Mouse (Mus musculus): ENCODE measurements at regions not wholly inside any gene's neighbourhood (a gene's known extent, or its start where the extent isn't known, plus 50 kb on each side); places are given as distances from the start of the nearest gene placed in this dataset.

DNA sequence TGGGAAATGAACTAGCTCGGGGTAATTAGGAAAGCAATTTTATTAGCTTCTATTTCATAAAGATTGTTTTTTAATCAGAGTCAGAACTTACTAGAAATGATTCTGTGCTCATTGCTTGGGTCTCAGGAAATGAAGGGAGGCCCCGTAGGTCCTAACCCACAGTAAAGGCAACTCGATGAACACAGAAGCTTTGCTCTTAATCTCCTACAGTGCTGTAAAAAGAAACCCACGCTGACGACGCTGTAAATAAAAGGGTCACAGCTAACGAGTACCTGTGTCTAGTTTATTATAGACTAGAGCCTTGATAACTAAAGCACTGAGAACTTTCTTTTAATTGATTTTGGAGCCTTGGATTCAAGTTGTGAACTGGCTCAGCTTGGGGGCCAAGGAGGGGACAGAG is 618.7 kb downstream of the Bcl11a start:
- H3K27me3 ChIP-seq (ENCODE audit: control insufficient read depth, insufficient read depth, low read length), result no peaks in the 10 kb centered on the region
- no peak overlapping the region for H3K27ac ChIP-seq (replicated peaks; ENCODE audit: insufficient read depth, low read depth, low read length)
- no peak for TF ChIP-seq POLR2A (IDR thresholded peaks at IDR 0.05; ENCODE audit: extremely low read depth, insufficient read depth, low read length)
- TF ChIP-seq CTCF (IDR thresholded peaks at IDR 0.05; ENCODE audit: low read depth, low read length), result no peak
- H3K4me3 ChIP-seq (ENCODE audit: insufficient read depth, low read depth, low read length), result no peak overlapping the region
- H3K9ac ChIP-seq (ENCODE audit: low read depth, low read length), result no peak overlapping the region
- H3K79me2 ChIP-seq (ENCODE audit: control insufficient read depth, insufficient read depth, low read length), result no peaks in the 10 kb centered on the region
- H3K36me3 ChIP-seq (ENCODE audit: control insufficient read depth, insufficient read depth, low read length), result no peaks in the 10 kb centered on the region
- H3K4me1 ChIP-seq (ENCODE audit: control insufficient read depth, insufficient read depth, low read length), result no peaks in the 10 kb centered on the region
- WGBS, result 62% methylated on average over 7 of the region's 7 CpGs
- no peak for DNase-seq (ENCODE audit: extremely low read depth, low read depth, low spot score)

DNA sequence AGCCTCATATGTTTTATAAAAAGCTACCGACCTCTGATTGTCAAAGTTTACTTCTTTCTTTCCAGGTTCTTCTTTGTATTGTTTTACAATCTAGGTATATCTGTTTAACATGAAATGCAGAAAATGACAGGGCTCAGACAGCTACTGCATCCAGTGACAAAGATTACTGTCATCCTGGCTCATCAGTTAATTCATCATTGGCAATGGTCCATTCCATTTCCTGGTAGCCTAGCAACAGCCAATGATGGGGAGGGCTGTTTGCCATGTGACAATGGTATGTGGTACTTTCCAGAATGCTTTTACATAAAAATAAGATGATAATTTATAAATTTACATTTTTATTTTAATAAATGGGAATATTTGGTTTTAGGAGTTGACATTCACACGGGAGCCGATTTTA is 630.9 kb downstream of the Bcl11a start:
- Histone ChIP-seq H3K79me2 (ENCODE audit: control insufficient read depth, insufficient read depth, low read length) (no peaks in the 10 kb centered on the region), H3K4me1 (ENCODE audit: control insufficient read depth, insufficient read depth, low read length) (no peaks in the 10 kb centered on the region), H3K9ac (ENCODE audit: low read depth, low read length) (no peak overlapping the region), H3K27me3 (ENCODE audit: control insufficient read depth, insufficient read depth, low read length) (no peaks in the 10 kb centered on the region), H3K4me3 (ENCODE audit: insufficient read depth, low read depth, low read length) (no peak overlapping the region), H3K27ac (replicated peaks; ENCODE audit: insufficient read depth, low read depth, low read length) (no peak overlapping the region), H3K36me3 (ENCODE audit: control insufficient read depth, insufficient read depth, low read length) (no peaks in the 10 kb centered on the region)
- WGBS, result 91% methylated on average over 3 of the region's 3 CpGs
- no peak for DNase-seq (ENCODE audit: extremely low read depth, low read depth, low spot score)
- no peak for TF ChIP-seq CTCF (IDR thresholded peaks at IDR 0.05; ENCODE audit: low read depth, low read length)
- TF ChIP-seq POLR2A (IDR thresholded peaks at IDR 0.05; ENCODE audit: extremely low read depth, insufficient read depth, low read length), result no peak

DNA sequence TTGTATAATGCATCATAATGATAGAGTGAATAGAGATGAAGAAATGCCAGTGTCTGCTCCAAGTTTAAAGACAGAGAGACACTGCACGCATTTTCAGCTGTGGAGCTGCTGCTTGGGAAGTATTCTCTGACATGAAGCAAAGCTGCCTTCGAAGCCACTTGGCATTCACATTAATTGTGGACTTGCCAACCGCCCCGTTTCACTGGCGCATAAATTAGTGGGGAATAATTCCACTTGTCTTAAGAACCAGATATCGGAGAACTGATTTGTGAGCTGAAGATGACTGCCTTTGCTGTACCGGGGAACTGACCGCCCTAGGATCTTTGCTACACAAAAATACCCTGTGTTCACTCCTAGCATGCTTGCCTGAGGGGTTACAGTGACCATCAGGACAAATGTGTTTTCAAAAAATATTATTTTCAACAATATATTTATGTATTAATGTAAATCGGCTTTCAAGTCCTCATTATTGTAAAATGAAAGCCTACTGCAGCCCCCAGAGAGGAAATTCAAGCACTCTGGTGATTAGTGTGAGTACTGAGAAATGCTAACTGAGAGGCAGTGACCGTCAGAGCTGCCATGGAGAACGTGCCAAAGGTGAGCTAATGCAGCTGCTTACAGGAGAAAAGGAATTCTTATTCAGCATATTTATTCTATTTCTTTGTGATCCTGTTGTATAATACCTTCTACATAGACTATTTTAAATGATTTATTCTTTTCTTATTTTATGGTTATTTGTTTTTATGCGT is 638.9 kb downstream of the Bcl11a start:
- no peaks in the 10 kb centered on the region for H3K79me2 ChIP-seq (ENCODE audit: control insufficient read depth, insufficient read depth, low read length)
- H3K36me3 ChIP-seq (ENCODE audit: control insufficient read depth, insufficient read depth, low read length), result no peaks in the 10 kb centered on the region
- H3K27me3 ChIP-seq (ENCODE audit: control insufficient read depth, insufficient read depth, low read length), result no peaks in the 10 kb centered on the region
- no peak for DNase-seq (ENCODE audit: extremely low read depth, low read depth, low spot score)
- H3K4me3 ChIP-seq (ENCODE audit: insufficient read depth, low read depth, low read length), result no peak overlapping the region
- no peak overlapping the region for H3K27ac ChIP-seq (replicated peaks; ENCODE audit: insufficient read depth, low read depth, low read length)
- TF ChIP-seq CTCF (IDR thresholded peaks at IDR 0.05; ENCODE audit: low read depth, low read length) (no peak), POLR2A (IDR thresholded peaks at IDR 0.05; ENCODE audit: extremely low read depth, insufficient read depth, low read length) (no peak)
- whole genome bisulfite sequencing, result 83% methylated on average over 12 of the region's 12 CpGs
- no peaks in the 10 kb centered on the region for H3K4me1 ChIP-seq (ENCODE audit: control insufficient read depth, insufficient read depth, low read length)
- H3K9ac ChIP-seq (ENCODE audit: low read depth, low read length), result no peak overlapping the region

DNA sequence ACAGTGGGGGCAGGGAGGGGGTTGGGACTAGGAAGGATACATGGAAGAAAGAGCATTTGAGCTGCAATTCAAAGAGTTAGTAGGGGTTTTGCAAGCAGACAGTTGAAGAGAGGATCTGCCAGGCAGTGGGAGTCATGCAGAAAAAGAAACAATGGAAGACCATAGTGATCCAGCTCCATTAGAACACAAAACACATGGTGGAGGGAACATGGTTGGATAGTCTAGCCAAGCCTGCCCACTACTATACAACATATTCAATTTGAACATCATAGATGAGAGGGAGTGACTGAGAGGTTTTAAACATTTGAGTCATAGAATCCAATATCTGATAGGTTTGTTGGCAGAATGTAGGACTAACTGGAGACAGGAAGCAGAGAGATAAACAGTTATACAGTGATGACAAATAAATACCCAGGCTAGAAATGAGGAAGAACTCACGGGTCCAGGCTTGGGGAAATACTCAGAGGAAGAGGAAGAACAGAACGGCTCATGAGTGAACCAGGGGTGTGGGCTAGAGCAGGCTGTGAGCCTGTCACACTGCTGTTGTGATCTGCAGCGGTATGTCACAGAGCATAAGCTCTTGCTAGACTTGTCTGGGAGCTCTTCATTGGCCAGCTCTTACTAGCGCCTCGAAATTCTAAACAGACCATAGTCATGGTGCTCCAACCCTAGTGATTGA is 646.5 kb downstream of the Bcl11a start:
- no peak for TF ChIP-seq CTCF (IDR thresholded peaks at IDR 0.05; ENCODE audit: low read depth, low read length)
- TF ChIP-seq POLR2A (IDR thresholded peaks at IDR 0.05; ENCODE audit: extremely low read depth, insufficient read depth, low read length), result no peak
- no peak for DNase-seq (ENCODE audit: extremely low read depth, low read depth, low spot score)
- Histone ChIP-seq H3K4me3 (ENCODE audit: insufficient read depth, low read depth, low read length) (no peak overlapping the region), H3K27me3 (ENCODE audit: control insufficient read depth, insufficient read depth, low read length) (no peaks in the 10 kb centered on the region), H3K36me3 (ENCODE audit: control insufficient read depth, insufficient read depth, low read length) (no peaks in the 10 kb centered on the region), H3K9ac (ENCODE audit: low read depth, low read length) (no peak overlapping the region), H3K4me1 (ENCODE audit: control insufficient read depth, insufficient read depth, low read length) (no peaks in the 10 kb centered on the region), H3K79me2 (ENCODE audit: control insufficient read depth, insufficient read depth, low read length) (no peaks in the 10 kb centered on the region), H3K27ac (replicated peaks; ENCODE audit: insufficient read depth, low read depth, low read length) (no peak overlapping the region)
- WGBS, result 66% methylated on average over 5 of the region's 5 CpGs

DNA sequence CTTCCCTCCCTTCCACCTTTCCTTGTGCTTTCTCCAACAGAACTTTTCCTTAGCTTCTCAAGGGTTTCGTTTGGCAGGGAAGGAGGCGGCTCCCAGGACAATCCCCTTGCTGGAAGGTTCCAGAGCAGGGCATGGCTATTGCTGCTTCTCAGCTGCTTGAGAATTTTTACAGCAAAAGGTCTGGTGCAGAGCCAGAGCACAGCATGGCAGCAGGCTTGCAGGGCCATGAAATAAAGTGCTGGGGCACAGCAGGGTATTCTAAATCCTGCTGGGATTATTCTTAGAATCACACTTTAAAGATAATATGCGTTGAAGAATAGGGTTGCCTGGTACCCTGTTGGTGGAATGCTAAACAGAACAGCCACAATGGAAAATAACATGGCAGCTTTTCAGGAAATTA is 648.5 kb downstream of the Bcl11a start:
- Histone ChIP-seq H3K27ac (replicated peaks; ENCODE audit: insufficient read depth, low read depth, low read length) (no peak overlapping the region), H3K4me1 (ENCODE audit: control insufficient read depth, insufficient read depth, low read length) (no peaks in the 10 kb centered on the region), H3K9ac (ENCODE audit: low read depth, low read length) (no peak overlapping the region), H3K27me3 (ENCODE audit: control insufficient read depth, insufficient read depth, low read length) (no peaks in the 10 kb centered on the region), H3K79me2 (ENCODE audit: control insufficient read depth, insufficient read depth, low read length) (no peaks in the 10 kb centered on the region), H3K36me3 (ENCODE audit: control insufficient read depth, insufficient read depth, low read length) (no peaks in the 10 kb centered on the region), H3K4me3 (ENCODE audit: insufficient read depth, low read depth, low read length) (no peak overlapping the region)
- DNase-seq (ENCODE audit: extremely low read depth, low read depth, low spot score), result no peak
- no peak for TF ChIP-seq POLR2A (IDR thresholded peaks at IDR 0.05; ENCODE audit: extremely low read depth, insufficient read depth, low read length)
- TF ChIP-seq CTCF (IDR thresholded peaks at IDR 0.05; ENCODE audit: low read depth, low read length), result no peak
- WGBS, result 47% methylated on average over 3 of the region's 3 CpGs

DNA sequence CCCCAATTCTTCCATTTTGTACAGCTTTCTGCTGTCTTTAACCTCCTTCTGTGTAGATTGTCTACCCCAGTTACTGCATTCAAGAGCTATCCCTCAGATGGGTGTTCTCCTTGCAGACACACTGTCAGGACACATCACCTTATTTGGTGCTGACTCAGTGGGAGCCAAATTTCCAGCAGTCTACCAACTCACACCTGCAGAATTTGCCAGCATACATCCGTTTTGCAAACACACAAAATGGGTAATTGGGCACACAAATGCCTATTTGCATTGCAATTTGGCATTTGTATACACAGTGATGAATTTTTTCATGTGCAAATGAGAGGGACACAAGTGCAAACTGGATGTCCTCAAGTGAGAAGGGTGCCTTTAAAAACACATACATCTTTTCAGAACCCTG is 649.5 kb downstream of the Bcl11a start:
- no peak overlapping the region for H3K4me3 ChIP-seq (ENCODE audit: insufficient read depth, low read depth, low read length)
- 6% methylated on average over 1 of the region's 1 CpGs for WGBS
- no peak overlapping the region for H3K9ac ChIP-seq (ENCODE audit: low read depth, low read length)
- H3K36me3 ChIP-seq (ENCODE audit: control insufficient read depth, insufficient read depth, low read length), result no peaks in the 10 kb centered on the region
- H3K27me3 ChIP-seq (ENCODE audit: control insufficient read depth, insufficient read depth, low read length), result no peaks in the 10 kb centered on the region
- H3K4me1 ChIP-seq (ENCODE audit: control insufficient read depth, insufficient read depth, low read length), result no peaks in the 10 kb centered on the region
- no peak for DNase-seq (ENCODE audit: extremely low read depth, low read depth, low spot score)
- TF ChIP-seq POLR2A (IDR thresholded peaks at IDR 0.05; ENCODE audit: extremely low read depth, insufficient read depth, low read length), result no peak
- TF ChIP-seq CTCF (IDR thresholded peaks at IDR 0.05; ENCODE audit: low read depth, low read length), result no peak
- no peaks in the 10 kb centered on the region for H3K79me2 ChIP-seq (ENCODE audit: control insufficient read depth, insufficient read depth, low read length)
- H3K27ac ChIP-seq (replicated peaks; ENCODE audit: insufficient read depth, low read depth, low read length), result no peak overlapping the region
